Mouse (Mus musculus) C2C12 (cell line): ENCODE results near the gene Cpsf7. TPM values are rescaled to one million over a fixed set of nuclear protein-coding genes. Genes with fewer than 3 reads are reported as not detected.

Experiments used
- H3K27me3 ChIP-seq: one replicate; pipeline ENCODE4 v1.6.1; 2011; ENCODE audit not compliant: control insufficient read depth, insufficient read depth, insufficient read length
- H3K36me3 ChIP-seq: one replicate; pipeline ENCODE4 v1.6.1; 2011; ENCODE audit not compliant: control insufficient read depth, insufficient read depth
- H3K4me3 ChIP-seq: one replicate; pipeline ENCODE4 v1.5.1; 2011; ENCODE audit warnings: mild to moderate bottlenecking, control low read depth; ENCODE audit not compliant: poor library complexity, insufficient read depth, severe bottlenecking
- H3K79me2 ChIP-seq: one replicate; pipeline ENCODE4 v1.6.1; 2011; ENCODE audit not compliant: control insufficient read depth, insufficient read depth
- H3K79me3 ChIP-seq: one replicate; pipeline ENCODE4 v1.6.1; 2011; ENCODE audit warnings: low read depth, control low read depth
- H3ac ChIP-seq: one replicate; pipeline ENCODE3; 2011; ENCODE audit warnings: low read depth; ENCODE audit not compliant: control insufficient read depth, insufficient read length
- CEBPB ChIP-seq: IDR thresholded peaks from one replicate; pipeline ENCODE4 v1.6.1; 2011; ENCODE audit warnings: low read depth, mild to moderate bottlenecking, control low read depth, moderate library complexity
- CTCF ChIP-seq: IDR thresholded peaks from one replicate; pipeline ENCODE4 v1.5.1; 2011; ENCODE audit not compliant: control insufficient read depth, insufficient read depth, insufficient read length
- FOSL1 ChIP-seq: IDR thresholded peaks from one replicate; pipeline ENCODE4 v1.8.0; 2011; ENCODE audit warnings: mild to moderate bottlenecking, low read length; ENCODE audit not compliant: poor library complexity, insufficient read depth, severe bottlenecking
- MAX ChIP-seq: IDR thresholded peaks from one replicate; pipeline ENCODE4 v1.6.1; 2011; ENCODE audit warnings: mild to moderate bottlenecking, control low read depth
- MYOD1 ChIP-seq: IDR thresholded peaks from one replicate; pipeline ENCODE4 v1.6.1; 2011; ENCODE audit warnings: low read depth; ENCODE audit not compliant: control insufficient read depth, insufficient read length
- MYOG ChIP-seq: IDR thresholded peaks from one replicate; pipeline ENCODE4 v1.6.1; 2011; ENCODE audit not compliant: control insufficient read depth, insufficient read length; ENCODE audit errors: extremely low read depth
- USF1 ChIP-seq: IDR thresholded peaks from one replicate; pipeline ENCODE4 v1.6.1; 2011; ENCODE audit warnings: low read depth, mild to moderate bottlenecking, control low read depth, moderate library complexity
- polyA plus RNA-seq: library from polyadenylated mRNA; unstranded; fragments of >200 nt; fragmentation: generic; extraction: Trizol; gene quantifications from one replicate; pipeline ENCODE4 v1.2.1, GENCODE M21; 2012; ENCODE audit warnings: missing spikeins

Gene Cpsf7
- polyA plus RNA-seq, 1 experiment, result 26.5 TPM

DNA sequence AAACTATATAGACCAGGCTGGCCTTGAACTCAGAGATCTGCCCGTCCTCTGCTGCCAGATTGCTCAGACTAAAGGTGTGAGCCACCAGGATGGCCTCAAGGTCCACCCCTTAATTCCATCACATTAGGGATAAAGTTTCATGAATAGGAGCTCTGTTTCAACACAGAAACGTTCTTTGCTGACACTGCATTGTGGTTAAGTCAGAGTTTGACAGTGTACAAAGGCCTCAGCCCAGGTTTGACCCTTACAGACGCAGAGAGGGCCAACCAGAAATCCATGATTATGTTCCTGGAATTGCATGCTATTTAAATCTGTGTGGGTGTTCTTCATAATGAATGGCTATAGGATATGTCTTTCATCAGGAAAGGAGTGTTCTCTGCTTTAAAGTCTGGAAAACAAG lies 65.2 kb downstream of the Cpsf7 start:
- no peaks in the 10 kb centered on the region for H3K79me3 ChIP-seq
- no peak overlapping the region for H3K4me3 ChIP-seq
- peaks cover 41% of the 10 kb centered on the region for H3K36me3 ChIP-seq
- no peak overlapping the region for H3ac ChIP-seq
- no peak for TF ChIP-seq USF1
- no peak for TF ChIP-seq MYOD1
- no peak for TF ChIP-seq MAX
- TF ChIP-seq MYOG, result no peak
- no peak for TF ChIP-seq FOSL1
- no peaks in the 10 kb centered on the region for H3K27me3 ChIP-seq
- no peaks in the 10 kb centered on the region for H3K79me2 ChIP-seq

GRCm38 (mm10) chr19:10591659-10592377 lies 66.8 kb downstream of the Cpsf7 start:
- TF ChIP-seq MYOG (no peak), USF1 (no peak), MAX (no peak), CTCF (no peak), MYOD1 (no peak), CEBPB (no peak), FOSL1 (no peak)

More at GRCm38 (mm10) chr19:10591659-10592377, 66.8 kb downstream of the Cpsf7 start:
- Histone ChIP-seq H3K79me2 (no peaks in the 10 kb centered on the region), H3K79me3 (no peaks in the 10 kb centered on the region), H3K36me3 (peaks cover 54% of the 10 kb centered on the region), H3K4me3 (no peak overlapping the region), H3K27me3 (no peaks in the 10 kb centered on the region), H3ac (no peak overlapping the region)

Other genes with a start within 250 kb of the Cpsf7 start
- gene Dagla, start 220.4 kb upstream of the Cpsf7 start, polyA plus RNA-seq, result 8.3 TPM
- gene Syt7, start 136.2 kb upstream of the Cpsf7 start, polyA plus RNA-seq, result 0.23 TPM
- 0.07 TPM for gene Lrrc10b, start 67.8 kb upstream of the Cpsf7 start, polyA plus RNA-seq
- 0.04 TPM for gene Ppp1r32, start 42.3 kb upstream of the Cpsf7 start, polyA plus RNA-seq
- gene Sdhaf2, start 876 bp downstream of the Cpsf7 start, polyA plus RNA-seq, result 35.4 TPM
- gene Tmem216, start 31.0 kb downstream of the Cpsf7 start, polyA plus RNA-seq, result 25.2 TPM
- gene Cyb561a3, start 51.9 kb downstream of the Cpsf7 start, polyA plus RNA-seq, result 21.0 TPM
- 39.2 TPM for gene Tmem138, start 52.1 kb downstream of the Cpsf7 start, polyA plus RNA-seq
- 513 TPM for gene Ddb1, start 80.1 kb downstream of the Cpsf7 start, polyA plus RNA-seq
- 15.7 TPM for gene Tkfc, start 80.4 kb downstream of the Cpsf7 start, polyA plus RNA-seq
- 0.11 TPM for gene Vwce, start 108.9 kb downstream of the Cpsf7 start, polyA plus RNA-seq
- not detected for gene Pga5, start 152.8 kb downstream of the Cpsf7 start, polyA plus RNA-seq
- gene Vps37c, start 163.5 kb downstream of the Cpsf7 start, polyA plus RNA-seq, result 21.9 TPM
- gene Cd5, start 213.7 kb downstream of the Cpsf7 start, polyA plus RNA-seq, result 0.04 TPM